Mouse (Mus musculus) kidney, adult 8-10 months (tissue): ENCODE measurements around the gene Zc3h12c.

Experiments
- DNase-seq, 2 experiments: peaks; one replicate each; pipeline ENCODE4 v3.0.0; 2022

Gene Zc3h12c

GRCm38 (mm10) chr9:52167863-52168685 is at the start of gene Zc3h12c:
TSS of gene Zc3h12c (minus strand) at chr9:52168572.
- peak; percentile 66 to 71 for DNase-seq

- peak; percentile 35 to 46 for DNase-seq
These were observed 49.3 kb upstream of the Zc3h12c start for GRCm38 (mm10) chr9:52217636-52218035.

GRCm38 (mm10) chr9:52215291-52215690 is 46.9 kb upstream of the Zc3h12c start:
- DNase-seq = no peak

GRCm38 (mm10) chr9:52212416-52212815 is 44.0 kb upstream of the Zc3h12c start:
- DNase-seq = no peak

GRCm38 (mm10) chr9:52208510-52209030 is 40.2 kb upstream of the Zc3h12c start:
- DNase-seq = no peak

- no peak for DNase-seq
These were observed 34.8 kb upstream of the Zc3h12c start for GRCm38 (mm10) chr9:52203189-52203588.

GRCm38 (mm10) chr9:52200271-52200670 is 31.9 kb upstream of the Zc3h12c start:
- DNase-seq = no peak

- DNase-seq = no peak
These were observed 27.5 kb upstream of the Zc3h12c start for GRCm38 (mm10) chr9:52195853-52196252.

- no peak for DNase-seq
These were observed 25.5 kb upstream of the Zc3h12c start for GRCm38 (mm10) chr9:52193851-52194250.

- no peak for DNase-seq
These were observed 22.5 kb upstream of the Zc3h12c start for GRCm38 (mm10) chr9:52190907-52191306.

- no peak for DNase-seq
These were observed 19.7 kb upstream of the Zc3h12c start for GRCm38 (mm10) chr9:52188106-52188505.

GRCm38 (mm10) chr9:52186296-52186941 is 18.0 kb upstream of the Zc3h12c start:
- DNase-seq = no peak

- peak; percentile 36 to 38 for DNase-seq
These were observed 13.0 kb upstream of the Zc3h12c start for GRCm38 (mm10) chr9:52181419-52181818.

- DNase-seq = peak; percentile 33 to 54
These were observed 12.5 kb upstream of the Zc3h12c start for GRCm38 (mm10) chr9:52180851-52181250.

- no peak for DNase-seq
These were observed 7.0 kb upstream of the Zc3h12c start for GRCm38 (mm10) chr9:52175257-52175859.

- DNase-seq = no peak
These were observed 6.3 kb upstream of the Zc3h12c start for GRCm38 (mm10) chr9:52174671-52175111.

GRCm38 (mm10) chr9:52173937-52174336 is 5.6 kb upstream of the Zc3h12c start:
- no peak for DNase-seq

- no peak for DNase-seq
These were observed 4.2 kb upstream of the Zc3h12c start for GRCm38 (mm10) chr9:52172550-52172949.

- DNase-seq = no peak
These were observed 2.3 kb upstream of the Zc3h12c start for GRCm38 (mm10) chr9:52170671-52171070.

GRCm38 (mm10) chr9:52170131-52170530 is 1.8 kb upstream of the Zc3h12c start:
- DNase-seq = no peak

GRCm38 (mm10) chr9:52168686-52169270 is 406 bp upstream of the Zc3h12c start:
- DNase-seq = peak; percentile 83 to 85

GRCm38 (mm10) chr9:52167506-52167862 is 888 bp downstream of the Zc3h12c start:
- DNase-seq = no peak

GRCm38 (mm10) chr9:52167084-52167483 is 1.3 kb downstream of the Zc3h12c start:
- DNase-seq = no peak
